Mouse (Mus musculus): ENCODE measurements around the gene Tprgl.

Gene Tprgl

DNA sequence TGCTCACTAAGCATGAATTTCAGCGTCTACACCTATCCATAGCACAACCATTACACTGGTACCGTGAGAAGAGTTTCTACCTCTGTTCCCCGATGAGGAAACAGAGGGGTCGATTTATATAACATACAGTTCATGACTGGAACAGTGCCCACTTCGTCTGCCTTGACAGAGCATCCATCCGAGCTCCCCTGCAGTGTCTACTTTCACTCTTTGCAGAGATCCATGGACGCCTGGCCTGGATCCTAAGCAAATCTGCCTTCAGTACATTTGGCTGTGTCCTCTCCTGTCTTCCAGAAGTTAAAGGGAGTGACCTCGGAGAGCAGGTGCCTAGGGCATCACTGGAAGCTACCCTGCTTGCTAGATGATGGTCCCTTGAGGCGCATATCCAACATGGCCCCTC, 41.3 kb downstream of the Tprgl start:
- no peak for DNase-seq (ENCODE audit: low spot score in 2 of 2)

DNA sequence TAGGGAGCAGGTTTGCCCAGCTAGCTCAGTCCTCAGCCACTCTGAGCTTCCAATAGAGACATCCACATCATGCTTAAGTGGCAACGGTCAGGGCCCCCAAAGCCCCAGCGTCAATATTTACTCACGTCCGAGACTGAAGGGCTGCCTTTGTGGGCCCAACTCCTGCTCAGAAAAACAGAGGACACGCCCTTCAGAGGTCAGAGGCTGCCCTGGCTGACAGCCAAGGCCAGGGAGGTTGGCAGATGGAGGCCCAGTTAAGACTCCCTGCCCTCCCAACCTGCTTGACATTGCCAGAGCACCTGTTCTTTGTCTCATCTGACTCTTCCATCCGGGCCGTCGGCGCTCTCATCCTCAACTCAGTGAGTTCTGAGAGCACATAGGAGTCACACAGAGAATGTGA, 41.7 kb downstream of the Tprgl start:
- DNase-seq (ENCODE audit: low spot score in 2 of 2) = no peak

- no peak for DNase-seq (ENCODE audit: low spot score in 2 of 2)
These were observed 44.0 kb downstream of the Tprgl start for GRCm38 (mm10) chr4:154116421-154116820.

- DNase-seq (ENCODE audit: low spot score in 2 of 2) = no peak
These were observed 50.6 kb downstream of the Tprgl start for GRCm38 (mm10) chr4:154109850-154110243.

GRCm38 (mm10) chr4:154109216-154109849, 51.1 kb downstream of the Tprgl start:
- no peak for DNase-seq (ENCODE audit: low spot score in 2 of 2)
